Mouse (Mus musculus): ENCODE measurements around the gene Tbc1d16.

The Tbc1d16 gene

DNA sequence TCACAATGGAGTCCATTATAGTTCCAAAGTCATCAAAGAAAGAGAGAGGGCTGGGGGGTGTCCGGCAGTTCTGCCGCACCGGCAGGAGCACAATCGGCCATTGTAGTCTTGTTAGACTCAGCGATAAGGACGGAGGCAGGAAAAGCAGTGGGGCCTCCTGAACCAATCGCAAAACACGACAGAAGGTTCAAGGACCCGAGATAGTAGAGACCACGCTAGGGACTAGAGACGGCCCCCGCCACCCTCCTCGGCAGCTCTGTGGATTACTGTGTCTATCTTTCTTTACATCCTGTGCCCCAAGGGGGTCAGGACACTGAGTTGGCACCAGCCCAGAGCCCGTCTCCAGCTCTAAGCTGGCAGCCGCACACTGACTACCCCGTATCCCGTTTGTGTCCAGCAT, 93.7 kb downstream of the Tbc1d16 start:
- peak; percentile 9 for DNase-seq

DNA sequence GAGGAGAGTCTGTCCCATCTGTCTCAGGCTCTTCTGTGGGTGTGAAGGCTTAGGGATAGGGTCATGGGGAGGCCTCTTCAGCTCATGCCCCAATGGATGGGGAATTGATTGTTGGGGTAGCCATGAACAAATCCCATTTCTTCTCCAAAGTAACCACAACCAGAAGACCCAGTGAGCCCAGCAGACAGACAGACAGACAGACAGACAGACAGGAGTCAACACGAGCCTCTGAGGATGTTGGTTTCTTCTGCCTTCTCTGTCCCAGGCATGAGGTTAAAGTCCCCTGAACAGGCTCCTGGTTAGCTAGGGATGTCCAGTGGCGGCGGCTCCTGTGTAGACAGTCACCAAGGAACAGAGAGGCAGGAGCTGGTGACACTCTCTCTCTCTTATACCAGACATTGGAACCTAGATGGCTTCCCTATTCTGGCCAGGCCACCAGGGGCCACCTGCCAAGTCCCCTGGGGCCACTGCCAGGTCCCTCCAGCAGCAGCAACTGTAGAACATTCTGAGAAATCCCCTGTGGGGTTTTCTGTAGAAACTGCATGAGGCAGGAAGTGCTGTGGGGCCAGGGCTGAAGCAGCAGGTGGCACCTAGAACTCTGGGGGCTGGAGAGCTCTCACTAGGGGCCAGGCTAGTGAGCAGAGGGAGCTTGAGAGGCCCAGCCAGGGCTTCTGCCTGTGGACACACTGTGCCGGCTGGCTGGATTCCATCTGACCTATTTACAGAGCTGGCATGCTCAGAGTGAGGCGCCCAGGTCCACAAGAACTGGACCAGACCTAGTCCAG, 94.7 kb downstream of the Tbc1d16 start:
- peak; percentile 51 for DNase-seq

DNA sequence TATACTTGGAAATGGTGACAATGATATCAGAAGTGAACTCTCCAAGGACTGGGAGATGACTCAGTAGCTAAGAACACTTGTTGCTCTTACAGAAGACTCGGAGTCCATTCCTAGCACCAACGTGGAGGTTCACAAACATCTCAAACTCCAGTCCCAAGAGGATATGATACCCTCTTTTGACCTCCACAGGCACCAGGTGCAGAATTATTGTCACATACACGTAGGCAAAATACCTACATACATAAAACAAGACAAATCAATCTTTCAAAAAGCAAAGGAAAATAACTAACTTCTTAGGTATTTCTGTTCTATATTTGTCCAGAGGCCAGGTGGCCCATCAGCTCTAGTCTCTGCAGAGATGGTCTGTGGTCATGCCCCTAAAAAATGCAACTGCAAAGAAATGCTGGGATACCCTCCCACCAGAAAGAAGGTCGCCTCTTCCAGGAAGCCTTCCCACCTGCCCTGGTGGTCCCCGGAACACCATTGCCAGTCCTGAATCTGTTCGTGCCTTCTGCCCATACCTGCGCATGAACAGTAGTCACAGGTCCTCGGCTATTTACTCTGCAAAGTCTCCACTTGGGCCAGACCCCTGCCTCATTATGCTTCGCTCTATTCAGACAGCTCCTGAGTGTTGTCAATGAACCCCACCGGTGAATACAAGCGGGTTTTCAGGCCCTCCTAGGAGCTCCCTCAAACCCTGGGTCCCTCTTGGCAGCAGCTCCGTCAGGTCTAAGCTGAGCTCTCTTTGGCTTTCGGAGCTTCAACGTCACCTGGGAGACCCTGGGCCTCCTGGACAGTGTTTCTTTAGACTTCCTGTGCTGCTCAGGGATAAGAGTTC, 95.9 kb downstream of the Tbc1d16 start:
- DNase-seq: no peak

DNA sequence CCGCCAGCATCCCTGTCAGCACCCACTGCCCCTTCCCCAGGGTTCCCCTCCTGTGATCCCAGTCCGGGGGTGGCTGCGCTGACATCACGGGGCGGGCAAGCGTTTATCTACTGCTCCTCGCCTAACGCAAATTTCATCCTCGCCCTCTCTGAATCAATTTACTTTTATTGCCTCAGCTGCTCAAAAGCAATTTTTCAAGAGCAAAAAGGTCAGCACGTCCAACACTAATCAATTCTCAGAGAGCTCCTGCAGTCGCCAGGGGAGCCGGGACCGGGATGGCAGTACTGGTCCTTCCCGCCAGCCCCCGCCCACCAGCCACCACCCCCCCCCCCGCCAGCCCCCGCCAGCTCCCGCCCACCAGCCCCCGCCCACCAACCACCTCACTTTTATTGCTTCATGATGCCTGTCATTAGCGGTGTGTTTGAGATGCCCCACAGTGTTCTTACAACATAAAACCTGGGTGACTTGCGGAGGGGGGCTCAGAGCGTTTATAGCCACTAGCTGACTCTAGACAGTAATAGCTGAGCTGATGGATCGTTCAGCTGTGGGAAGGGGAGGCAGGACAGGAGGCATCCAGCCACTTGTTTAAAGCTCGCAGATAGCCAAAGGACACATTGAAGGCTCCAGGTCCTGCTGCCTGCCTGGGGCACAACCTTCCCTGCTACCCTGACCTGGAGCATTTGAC, 98.1 kb downstream of the Tbc1d16 start:
- no peak for DNase-seq

DNA sequence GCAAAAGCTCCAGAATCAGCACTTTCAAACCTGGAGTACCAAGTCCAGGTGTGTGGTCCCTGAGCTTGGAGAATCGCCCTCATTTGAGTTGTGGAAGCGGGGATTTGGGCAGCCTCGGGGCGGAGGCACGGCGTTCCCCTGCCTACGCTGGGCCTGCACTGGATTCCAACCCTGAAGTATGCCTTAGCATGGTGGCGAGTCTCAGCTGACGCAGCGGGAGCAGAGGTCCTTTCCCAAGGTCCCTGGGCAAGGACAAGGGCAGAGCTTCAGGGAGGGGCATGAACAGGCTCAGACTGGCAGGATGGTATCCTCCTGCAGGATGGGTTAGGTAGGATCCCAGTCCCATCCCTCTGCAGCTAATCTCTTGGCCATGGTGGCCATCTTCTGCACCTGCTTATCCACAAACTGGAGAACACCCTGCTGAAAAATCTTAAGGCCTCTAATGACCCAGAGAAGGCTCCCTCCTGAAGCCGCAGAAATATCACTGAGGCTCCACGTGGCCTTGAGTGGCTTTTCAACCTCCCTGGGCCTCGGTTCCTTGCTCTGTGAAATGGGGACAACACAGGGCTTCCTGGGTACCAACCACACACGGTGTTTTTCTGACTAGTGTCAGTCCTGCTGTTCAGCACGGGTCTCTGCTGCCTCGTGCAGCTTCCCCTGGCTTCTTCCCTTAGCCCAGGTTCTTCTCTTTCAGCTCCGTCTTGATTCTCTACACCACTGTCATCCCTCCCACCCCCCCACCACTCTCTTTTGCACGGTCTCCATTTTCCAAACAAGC, 98.8 kb downstream of the Tbc1d16 start:
- DNase-seq: no peak

DNA sequence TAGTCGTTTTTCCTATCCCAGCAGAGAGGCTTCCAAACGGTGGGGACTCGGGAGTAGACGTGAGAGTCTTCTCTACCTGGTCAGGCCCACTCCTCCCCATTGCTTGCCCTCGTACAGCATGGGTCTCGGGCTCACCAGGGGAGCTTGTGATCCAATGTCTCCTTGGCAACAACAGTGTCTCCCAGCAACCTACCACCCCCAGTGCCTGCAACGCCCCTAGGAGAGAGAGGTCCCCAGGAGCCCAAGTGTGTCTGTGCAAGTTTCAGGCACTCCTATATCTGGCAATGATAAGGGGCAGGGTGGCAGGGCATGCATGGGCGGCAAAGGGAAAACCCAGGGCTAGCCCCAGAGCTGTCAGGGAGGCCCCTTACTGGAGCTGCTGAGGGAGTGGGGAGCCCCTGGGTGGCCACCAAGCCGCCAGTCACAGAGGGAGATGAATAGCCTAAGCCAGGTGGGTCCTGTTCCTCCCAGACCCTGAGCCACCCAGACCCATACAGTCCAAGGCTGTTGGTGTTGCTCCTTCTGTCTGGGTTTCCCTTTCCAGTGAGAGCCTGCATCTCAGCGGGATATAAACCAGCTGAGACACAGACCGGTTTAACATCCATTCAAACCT, 99.5 kb downstream of the Tbc1d16 start:
- no peak for DNase-seq

DNA sequence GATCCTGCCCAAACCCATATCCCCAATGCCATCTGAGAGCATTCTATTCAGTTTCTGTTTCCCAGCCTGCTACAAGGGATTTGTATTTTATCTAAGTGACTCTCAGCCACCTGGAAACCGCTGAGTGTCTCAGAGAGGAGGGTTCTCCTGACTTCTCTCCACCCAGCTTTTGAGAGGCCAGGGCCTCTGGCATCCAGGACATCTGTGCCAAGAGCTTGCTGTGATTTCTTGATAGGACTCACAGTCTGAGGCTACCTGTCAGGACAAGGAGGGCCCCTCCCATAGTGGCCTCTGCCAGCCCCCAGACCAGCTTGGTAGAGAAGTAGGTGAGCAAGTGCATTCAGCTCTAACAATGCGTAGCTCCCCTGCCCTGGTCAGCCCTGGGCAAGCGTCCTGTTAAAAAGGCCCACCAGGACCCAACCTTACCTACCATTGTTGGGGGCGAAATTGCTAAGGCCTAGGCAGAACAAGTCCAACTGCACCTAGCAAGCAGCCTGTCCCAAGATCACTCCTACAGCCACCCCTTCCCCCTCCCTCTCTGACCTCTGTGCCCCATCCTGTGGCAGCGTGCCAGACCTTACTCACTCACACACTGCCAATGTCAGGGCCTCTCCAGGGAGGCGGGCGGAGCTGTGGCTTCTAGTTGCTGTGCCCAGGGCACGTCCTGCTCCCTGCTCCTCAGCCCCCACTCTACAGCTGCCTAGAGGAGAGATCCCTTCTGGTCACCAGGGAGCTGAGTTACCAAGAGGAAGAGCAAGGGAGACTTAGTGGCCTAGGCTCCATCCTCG, 100.4 kb downstream of the Tbc1d16 start:
- DNase-seq: peak; percentile 86

DNA sequence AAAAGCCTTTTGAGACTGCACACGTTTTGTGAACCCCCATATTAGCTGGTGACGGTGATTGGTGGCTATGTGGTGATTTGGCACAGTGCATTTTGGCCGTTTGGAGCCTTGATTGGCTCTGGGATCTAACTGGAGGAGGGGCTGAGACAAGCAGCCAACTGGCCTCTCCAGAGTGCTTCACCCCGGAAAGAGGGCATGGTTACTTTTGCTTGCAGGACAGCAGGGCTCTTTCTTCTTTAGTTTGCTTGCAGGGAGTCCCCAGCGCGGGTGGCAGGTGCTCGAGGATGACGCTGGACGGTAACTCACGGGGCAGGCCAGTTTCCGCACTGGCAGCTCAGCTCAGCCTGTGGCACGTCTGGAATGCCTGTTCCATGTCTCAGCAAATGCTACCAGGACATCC, 101.2 kb downstream of the Tbc1d16 start:
- DNase-seq: peak; percentile 36

DNA sequence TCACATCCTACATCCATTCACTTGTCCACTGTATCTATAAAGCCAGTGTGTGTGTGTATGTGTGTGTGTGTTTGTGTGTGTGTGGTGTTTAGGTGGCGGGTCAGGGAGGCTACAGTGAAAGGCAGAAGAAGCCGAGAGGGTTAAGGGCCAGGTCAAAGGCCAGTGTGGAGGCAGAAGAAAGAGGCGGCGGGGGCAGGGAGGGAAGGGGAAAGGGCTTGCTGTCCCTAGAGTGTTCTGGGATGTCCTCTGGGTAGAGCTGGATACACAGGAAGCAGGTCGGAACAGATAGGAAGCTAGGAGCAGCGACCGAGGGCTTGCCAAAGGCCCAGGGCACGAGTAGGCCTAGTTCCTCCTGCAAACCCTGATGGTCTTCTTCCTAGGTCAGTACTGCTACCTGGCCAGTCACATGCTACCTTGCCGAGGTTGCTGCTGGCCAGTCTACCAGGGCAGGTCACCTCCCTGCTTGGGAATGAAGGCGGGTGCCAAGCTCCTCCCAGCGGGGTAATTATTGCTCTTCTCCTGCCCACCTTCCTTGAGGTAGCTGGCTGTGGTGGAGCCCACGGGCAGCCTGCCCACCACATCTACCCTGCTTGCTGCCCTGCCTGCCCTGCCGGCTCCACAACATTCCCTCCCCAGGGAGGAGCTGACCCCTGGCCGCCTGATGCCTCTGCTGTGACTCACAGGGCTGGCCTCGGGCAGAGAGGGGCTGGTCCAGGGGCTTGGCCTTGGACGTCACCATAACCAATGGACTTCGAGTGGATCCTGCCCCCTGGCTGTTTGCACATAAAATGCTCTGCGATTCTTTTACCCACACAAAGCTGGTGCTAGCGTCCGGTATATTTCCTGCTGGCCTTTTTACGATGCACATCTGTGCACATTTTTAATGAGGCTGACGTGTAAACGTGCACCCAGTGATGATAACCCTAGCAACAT, 102.1 kb downstream of the Tbc1d16 start:
- peak; percentile 96 for DNase-seq

DNA sequence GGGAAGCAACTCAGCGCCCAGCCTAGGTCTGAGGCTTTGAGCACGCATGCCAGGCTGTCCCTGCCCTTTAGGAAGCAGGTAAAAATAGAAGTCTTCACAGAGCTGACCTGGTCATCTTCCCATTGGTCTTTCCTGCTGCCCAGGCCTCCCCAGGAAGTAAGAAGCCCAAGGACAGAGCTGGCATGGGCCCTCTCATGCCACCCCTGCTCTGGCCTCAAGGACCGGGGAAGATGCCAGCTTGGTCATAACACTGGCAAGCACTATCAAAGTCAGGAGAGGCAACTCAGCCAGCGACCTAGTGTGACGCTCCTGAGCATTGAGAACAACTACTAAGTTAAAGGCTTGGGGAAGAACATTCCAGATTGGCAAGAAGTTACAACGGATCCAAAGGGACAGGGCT, 103.8 kb downstream of the Tbc1d16 start:
- peak; percentile 12 for DNase-seq

DNA sequence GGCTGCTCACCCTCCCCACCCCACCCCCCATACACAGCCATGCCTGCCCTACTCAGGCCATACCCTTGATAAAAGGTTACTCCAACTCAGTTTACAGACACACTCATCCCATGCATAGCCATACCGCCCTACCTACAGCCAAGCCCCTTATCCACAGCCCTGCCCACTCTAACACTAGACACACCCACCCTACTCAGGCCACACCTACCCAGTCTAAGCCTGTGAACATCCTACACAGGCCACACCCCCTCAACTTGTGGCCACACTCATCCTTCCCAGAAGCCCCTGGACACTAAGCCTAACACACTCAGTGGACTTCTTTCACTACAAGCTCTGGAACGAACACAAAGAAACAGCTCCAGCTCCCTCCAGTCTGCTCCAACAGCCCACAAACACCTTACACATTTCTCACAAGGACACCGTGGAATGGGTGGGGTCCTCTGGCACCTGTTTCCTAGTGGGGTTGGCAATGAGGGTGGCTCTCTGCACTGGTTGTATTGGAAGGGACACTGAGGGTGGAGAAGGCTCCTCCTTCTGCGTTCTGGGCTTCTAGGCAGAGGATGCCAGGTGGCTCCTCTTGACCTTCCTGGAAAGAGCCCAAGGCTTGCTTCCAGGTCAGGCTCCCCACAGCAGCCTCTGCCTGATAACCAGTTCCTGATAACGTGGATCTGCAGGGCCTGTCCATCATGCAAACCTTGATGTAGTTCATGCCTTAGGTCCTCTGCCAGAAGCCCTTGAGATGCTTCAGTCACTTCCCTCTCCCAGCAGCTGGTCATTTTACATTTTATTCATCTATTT, 104.6 kb downstream of the Tbc1d16 start:
- DNase-seq: peak; percentile 37

DNA sequence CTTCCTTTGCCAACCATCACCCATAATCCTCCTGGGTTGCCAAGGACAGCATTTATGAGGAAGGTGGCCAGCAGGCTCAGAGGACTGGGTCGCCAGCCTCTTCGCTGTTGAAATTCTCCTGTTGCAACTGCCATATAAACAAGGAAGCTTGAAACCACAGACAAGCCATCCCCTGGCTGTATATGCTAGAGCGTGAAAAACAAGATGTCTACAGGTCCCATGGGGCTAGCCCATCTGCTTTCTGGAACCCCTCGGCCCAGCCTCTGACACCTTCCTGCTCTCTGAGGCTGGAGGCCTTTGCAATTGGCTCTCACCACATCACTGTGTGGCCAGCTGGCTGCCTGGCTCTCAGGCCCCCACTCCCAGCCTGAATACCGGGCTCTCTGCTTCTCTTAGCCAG, 105.9 kb downstream of the Tbc1d16 start:
- peak; percentile 47 for DNase-seq

DNA sequence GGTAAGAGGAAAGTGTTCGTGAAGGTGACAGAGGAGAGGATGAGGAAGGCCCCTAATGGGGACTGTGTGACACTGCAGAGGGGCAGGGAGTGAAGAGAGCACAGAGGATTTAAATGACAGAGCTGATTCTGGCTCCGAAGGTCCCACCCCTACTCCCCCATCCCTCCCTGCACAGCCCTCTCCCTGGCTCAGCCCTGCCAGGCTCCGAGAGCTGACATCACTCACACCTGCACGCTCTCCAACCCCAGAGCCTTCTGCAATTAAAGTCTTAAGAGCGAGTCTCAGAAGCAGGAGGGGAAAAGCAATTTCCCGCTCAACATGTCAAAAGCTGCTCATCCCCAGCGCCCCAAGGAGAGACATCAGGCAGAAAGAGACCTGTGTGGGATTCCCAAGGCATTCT, 109.4 kb downstream of the Tbc1d16 start:
- no peak for DNase-seq

DNA sequence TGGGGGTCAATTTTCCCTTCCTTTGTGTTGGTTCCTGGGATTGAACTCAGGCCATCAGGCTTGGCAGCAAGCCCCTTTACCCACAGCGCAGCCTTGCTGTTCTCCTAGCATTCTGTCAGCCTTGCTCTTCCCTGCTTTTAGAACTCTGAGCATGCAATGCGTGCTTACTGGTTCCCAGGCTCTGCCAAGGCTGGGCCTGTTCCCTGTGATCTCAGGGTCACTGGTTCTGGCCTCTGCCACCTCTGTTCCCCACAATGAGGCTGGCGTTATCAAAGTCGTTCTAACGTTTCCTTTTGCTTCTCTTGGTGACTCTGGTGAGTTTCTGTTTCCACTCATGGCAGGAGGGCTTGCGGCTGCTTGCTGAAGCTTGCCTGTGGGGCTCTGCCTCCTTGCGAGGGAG, 110.4 kb downstream of the Tbc1d16 start:
- DNase-seq: no peak

DNA sequence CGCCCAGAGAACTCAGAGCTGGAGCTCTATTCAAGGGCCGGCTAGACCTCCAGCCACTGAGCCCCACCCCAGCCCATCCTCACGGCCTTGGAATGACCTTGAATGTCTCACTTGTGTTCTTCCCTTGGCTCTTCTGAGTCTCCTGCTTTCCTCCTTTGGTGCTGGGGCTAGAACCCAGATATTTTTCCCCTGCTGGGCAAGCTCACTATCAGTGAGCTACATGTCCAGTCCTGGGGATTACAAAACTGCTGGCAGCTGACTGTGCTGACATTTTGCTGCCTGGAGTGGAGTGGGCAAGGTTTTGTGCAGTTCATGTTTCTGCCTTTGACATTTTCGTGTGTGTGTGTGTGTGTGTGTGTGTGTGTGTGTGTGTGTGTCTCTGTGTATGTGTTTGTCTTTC, 111.3 kb downstream of the Tbc1d16 start:
- peak; percentile 30 for DNase-seq

DNA sequence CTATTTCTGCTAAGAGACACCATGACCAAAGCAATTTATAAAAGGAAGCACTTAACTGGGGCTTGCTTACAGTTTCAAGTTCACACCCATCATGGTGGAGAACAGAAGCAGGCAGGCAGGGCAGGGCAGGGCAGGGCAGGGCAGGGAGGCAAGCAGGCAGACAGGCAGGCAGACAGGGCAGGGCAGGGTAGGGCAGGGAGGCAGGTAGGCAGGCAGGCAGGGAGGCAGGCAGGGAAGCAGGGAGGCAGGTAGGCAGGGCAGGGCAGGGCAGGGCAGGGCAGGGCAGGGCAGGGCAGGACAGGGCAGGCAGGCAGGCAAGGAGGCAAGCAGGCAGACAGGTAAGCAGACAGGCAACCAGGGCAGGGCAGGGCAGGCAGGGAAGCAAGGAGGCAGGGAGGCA, 115.6 kb downstream of the Tbc1d16 start:
- no peak for DNase-seq

DNA sequence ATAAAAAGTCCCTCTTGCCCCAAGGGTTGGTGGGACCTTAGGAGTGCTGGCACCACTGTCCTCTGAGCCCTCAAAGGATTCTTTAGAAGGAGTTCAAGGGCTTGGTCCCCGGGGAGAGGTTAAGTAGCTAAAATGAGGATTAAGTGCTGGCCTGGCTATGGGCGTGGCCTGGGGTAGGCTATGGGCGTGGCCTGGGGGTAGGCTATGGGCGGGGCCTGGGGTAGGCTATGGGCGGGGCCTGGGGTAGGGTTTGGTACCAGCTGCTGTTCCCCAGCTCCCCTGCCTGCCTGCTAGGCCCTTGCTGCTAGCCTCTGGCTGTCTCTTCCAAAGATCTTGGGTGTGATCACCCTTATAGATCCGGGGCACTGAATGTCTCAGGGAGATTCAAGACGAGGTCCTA, 117.0 kb downstream of the Tbc1d16 start:
- peak; percentile 25 for DNase-seq

DNA sequence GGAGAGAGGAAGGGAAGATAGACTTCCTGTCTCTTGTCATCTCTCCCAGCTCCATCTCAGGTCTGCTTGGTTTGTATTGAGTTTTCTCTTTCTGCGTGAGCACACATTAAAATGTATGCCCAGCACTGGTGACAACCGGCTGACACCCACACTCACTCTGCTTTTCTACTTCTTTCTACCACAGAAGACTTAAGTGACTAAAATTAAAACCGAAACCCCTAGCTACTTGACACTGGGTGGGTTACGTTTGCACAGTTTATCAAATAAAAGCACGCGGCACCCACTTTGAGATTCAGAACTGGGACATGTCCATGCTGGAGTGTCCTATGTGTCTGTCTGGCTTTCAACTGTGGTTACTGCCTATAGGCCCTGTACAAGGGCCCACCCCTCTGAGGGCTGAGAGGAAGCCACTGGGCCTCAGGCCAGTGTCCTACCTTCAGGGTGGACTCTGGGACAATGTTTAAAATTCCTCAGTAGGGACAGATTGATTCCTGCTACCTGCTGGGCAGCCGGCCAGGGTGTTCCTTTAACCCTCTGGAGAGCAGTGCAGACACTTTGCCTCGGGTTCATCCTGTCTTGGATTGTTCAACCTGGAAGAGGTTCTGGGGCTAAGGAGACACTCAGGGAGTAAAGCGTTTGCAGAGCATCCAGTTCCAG, 118.8 kb downstream of the Tbc1d16 start:
- DNase-seq: no peak
